Mouse (Mus musculus) megakaryocyte progenitor cell, adult 5-6 weeks (primary cell): ENCODE measurements around the gene Pabpc4. TPM values are rescaled to one million over a fixed set of nuclear protein-coding genes. Genes with fewer than 3 reads are reported as not detected.
"Not testable (repeated sequence)": the region's sequence is repeated elsewhere in the genome, so short reads cannot be mapped to it uniquely, and the experiment has no call there.

ENCODE experiments used
- ATAC-seq: replicated peaks from 2 replicates; pipeline ENCODE4 v1.8.0; 2016; ENCODE audit warnings: mild to moderate bottlenecking, moderate TSS enrichment, inconsistent platforms; ENCODE audit not compliant: poor library complexity
- total RNA-seq, 2 experiments: library from RNA; stranded (forward) in 1 of 2; stranded (reverse) in 1 of 2; fragments of 157-497, 149-512 nt in 1 of 2; fragments of 200-1000 nt in 1 of 2; gene quantifications; 2 replicates each; pipeline versions ENCODE4 v1.2.3 to v1.2.4; 2015 to 2017

The Pabpc4 gene
- total RNA-seq, 2 experiments from 2014 or later, result 118 to 168 TPM

DNA sequence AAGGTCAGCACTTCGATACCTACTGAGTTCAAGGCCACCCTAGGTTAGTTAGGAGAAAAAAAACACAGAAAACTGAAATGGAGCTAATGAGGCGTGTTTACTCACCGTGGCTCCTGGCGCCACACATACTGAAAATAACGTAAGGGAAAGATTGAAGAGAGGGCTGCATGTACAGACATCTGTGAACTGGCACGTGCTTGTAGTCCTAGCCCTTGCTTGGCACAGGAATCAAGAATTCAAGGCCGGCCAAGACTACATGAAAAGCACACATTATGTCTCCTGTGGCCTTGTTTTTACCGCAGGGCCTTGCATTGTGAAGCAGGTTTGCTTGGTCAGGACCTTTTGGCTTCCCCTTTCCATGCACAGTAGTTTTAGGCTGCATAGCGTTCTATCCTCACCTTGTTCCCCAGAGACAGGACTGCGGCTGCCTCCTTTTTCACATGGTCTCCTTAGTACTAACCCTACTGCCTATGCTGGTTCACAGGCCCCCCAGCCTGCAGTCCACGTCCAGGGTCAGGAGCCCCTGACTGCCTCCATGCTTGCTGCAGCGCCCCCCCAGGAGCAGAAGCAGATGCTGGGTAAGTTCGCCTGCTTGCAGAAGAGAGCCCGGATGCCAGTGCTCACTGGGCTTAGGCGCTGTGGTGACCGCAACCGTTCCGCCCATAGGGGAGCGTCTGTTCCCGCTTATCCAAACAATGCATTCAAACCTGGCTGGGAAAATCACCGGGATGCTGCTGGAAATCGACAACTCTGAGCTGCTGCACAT is 35.2 kb downstream of the Pabpc4 start:
- no peak for ATAC-seq

DNA sequence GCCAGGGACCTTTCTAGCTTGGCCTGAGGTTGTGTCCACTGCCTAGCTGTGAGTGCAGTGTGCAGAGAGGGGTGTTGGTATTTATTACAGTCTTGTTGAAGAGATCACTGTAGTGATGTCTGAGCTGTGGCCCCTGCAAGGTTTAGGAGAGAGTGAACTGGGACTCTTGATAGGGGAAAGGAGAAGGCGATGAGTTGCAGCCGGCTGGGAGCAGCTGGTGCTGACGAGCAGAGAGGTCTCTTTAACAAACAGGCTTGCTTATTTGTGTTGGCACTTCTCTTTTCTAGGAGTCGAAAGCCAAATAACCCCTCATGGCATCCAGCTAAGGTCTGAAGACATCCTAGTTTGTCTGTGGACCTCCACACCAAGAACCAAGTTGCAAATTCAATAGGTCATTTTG is 36.1 kb downstream of the Pabpc4 start:
- ATAC-seq, result no peak

DNA sequence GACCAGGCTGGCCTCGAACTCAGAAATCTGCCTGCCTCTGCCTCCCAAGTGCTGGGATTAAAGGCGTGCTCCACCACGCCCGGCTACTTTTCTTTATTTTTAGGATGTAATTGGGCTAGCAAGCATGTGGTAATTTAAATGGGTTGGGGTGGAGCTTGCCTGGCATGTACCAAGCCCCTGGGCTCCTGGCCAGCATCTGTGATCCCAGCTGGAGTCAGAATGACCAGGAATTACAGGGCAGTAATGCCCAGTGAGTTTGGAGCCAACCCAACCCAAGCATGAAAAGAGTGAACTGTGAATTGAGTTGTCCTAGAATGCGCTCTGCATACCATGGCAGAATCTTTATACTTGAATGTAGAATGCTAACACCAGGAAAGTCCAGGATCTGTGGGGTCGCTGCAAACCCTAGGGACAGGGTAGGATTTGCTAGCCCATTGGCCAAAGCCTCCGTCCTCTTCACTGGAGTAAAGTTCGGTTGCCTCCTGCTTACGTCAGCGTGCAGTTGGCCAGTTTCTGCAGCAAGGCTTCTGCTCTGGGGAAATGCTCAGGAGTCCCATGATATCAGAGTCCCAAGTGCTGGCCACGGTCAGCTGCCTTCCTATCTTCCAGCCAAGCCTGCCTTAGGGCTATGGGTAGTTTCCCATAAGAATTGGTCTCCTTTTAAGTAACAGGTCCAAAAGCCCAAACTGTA is 37.0 kb downstream of the Pabpc4 start:
- no peak for ATAC-seq

DNA sequence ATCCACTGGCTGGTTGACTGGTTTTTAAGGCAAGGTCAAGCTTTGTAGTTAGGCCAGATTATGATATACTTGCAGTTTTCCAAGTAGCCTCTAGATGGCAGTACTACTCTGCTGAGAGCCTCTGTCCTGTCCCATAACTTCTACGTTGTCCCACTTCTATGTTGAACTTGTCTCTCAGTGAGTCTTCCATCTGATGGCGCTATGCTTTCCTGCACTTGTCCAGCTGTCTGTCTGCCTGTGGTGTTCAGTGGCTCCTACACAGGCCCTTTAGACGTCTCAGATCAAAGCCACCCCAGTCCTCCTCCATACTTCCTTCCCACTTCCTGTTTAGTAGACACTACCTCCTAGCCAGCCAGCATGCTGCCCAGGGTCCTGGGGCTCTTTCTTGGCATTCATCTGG is 43.6 kb downstream of the Pabpc4 start:
- peak; percentile 81 for ATAC-seq

DNA sequence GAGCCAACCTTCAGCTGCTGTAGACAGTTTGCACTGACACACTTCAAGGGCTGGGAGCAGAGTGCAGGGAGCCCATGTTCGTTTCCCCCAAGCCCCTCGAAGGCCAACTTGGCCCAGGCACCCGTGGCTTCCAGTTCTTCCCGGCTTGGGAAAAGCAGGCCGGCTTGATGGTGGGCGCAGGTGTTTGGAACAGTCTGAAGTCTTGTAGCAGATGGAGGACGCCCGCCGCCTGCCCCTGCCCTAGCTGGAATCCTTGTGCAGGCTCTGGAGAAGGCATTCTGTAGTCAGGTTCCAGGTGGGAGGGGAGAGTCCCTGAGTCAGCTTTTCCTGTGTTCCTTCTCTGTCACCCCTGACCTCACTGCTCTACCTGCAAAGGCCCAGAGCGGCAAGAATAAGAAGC is 44.8 kb downstream of the Pabpc4 start:
- ATAC-seq, result no peak

DNA sequence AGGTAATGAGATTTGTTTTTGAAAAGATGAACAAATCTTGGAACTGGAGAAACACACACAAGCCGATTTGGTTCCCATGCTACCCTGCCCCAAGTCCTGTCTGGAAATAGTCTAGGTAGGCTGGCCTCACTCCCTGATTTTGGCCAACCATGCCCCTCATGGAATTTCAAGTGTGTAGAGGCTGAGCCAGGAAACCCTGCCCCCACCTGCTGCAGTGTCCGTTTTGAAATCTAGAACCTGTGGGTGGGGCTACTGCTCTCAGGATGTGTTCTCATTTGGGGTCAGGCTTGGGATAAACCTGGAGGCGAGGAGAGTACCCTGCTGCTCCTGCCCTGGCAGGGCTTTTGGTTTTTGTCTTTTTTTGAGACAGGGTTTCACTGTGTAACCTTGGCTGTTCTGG is 46.1 kb downstream of the Pabpc4 start:
- no peak for ATAC-seq

DNA sequence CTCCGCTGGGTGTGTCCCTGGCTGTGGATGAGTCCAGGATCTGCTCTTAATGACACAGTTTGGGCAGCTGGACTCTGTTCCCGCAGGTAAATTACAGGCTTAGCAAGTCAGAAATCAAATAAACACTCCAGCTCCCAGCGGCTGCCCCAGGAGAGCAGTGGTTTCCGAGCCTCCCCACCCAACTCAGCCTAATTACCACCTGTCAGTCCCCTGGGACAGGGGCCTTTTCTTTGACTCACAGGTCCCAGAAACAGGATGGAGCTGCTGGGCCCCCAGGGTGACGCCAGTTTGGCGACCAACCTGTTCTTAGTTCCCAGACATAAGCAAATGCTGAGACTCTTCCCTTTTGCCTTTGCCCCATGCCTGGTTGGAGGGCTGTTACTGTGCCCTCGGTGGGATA is 49.7 kb downstream of the Pabpc4 start:
- ATAC-seq, result no peak

DNA sequence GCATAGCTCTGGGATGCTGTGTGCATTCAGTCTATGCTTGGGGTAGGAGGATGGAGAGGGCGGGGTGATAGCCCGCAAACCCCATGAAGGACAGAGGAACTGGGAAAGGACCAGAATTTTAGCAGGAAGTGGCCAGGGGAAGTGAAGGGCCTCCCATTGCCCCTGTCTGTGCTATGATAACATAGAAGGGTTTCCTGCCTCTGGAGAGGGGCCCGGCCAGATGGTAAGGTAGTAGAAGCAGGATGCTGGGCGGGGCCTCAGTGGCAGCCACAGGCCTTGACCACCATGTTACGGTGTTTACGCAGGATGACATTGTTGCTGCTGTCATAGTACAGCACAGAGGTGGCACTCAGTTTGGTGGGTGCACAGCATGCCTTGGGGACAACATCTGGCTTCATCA is 50.9 kb downstream of the Pabpc4 start:
- ATAC-seq, result peak; percentile 83

DNA sequence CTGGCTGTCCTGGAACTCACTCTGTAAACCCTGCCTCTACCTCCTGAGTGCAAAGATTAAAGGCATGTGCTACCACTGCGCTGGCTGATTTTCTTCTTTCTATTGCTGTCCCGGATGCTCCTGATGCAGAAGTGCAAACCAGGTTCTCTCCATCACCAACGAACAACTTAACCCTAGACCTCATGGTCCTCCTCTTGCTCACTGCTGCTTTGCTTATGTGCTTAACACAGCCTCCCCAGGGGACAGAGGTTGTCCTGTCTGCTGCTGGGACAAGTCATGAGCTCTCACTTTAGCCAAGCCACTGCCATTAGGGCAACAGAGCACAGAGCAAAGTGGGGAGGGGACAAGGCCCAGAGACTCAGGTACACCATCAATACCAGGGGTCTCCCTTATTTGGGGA is 52.3 kb downstream of the Pabpc4 start:
- ATAC-seq, result no peak

DNA sequence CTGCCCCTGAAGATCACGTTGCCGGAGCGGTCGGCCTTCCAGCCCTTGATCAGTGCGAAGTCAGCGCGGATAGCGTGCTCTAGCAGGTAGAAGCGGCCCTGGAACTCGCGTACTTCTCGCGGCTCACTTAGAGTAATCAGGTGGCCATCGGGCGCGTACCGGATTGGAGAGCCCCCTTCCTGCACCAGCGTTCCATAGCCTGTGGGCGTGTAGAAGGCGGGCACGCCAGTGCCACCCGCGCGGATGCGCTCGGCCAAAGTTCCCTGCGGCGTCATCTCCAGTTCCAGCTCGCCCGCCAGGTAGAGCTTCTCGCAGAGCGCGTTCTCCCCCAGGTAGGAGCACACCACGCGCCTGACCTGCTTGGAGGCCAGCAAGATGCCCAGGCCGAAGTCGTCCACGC is 60.8 kb downstream of the Pabpc4 start:
- peak; percentile 38 for ATAC-seq

DNA sequence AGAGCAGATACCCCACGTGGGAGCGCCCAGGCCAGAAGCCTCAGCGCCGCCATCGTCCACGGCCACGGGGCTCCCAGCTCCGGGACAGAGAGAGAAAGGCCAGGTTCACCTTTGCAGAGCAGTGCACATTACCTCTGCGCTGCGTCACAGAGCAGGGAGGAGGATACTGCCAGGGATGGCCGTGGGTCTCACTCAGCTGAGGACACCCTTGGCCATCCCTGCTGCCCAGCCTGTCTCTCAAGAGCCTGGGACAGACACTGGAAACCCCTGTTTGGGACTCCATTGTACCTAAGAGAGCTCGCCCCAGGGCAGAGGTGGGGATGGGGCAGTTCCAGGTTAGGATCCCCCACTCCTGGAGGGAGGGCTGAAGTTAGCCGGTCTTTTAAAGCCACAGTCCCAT is 61.4 kb downstream of the Pabpc4 start, which contains the start of gene Oxct2a:
TSS of gene Oxct2a (minus strand) at position 101 of the 400 bp plus-strand sequence.
- ATAC-seq, result 0 out of 2 replicates have a peak, but pooled peaks have one; percentile 7

DNA sequence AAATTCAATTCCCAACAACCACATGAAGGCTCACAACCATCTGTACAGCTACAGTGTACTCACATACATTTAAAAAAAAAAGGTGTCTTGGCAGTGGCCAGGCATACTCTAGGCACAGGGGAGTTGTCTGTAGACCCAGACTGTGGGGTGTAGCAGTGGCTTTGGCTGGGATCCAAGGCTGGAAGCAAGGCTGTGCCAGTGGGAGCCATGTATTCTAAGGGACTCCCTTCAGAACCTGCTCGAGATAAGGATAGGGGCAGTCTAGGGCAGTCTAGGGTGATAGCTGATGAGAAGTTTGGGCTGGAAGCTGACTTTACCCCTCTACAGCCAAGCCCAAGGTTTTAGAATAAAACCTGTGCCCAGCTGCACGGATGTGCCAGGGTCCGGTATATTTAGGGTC is 63.9 kb downstream of the Pabpc4 start:
- ATAC-seq, result no peak

DNA sequence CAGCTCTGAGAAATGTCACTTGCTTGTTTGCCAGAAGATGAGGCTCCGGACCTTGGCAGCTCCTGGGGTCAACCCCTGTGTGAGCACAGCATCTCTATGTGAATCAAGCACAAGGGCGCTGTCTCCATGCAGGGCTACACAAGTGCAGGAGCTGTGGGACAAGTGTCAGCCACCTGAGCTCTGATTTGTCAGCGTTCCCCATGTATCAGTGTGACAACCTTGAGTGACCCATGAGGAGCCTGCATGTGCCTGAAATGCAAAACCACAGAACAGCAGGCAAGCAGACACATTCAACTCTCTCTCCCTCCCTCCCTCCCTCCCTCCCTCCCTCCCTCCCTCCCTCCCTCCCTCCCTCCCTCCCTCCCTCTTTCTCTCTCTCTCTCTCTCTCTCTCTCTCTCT is 65.5 kb downstream of the Pabpc4 start:
- no peak for ATAC-seq

DNA sequence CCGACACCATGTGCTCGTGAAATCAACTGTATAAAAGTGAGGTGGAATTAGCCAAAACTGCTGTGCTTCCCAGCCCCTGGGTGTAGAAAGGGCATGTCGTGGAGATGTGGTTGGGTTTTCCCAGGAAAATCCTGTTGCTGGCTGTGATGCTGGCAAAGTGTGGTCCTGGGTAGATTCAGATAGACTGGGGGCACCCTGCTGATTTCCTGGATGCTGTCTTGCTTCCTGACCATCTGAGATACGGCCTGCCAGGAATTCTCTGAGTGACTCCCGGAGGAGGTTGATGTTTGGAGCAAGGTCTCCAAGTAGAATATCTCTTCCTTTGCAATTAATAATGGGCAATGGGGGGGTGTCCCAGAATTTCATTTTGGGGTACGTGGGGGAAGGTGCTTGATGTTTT is 66.8 kb downstream of the Pabpc4 start:
- no peak for ATAC-seq

DNA sequence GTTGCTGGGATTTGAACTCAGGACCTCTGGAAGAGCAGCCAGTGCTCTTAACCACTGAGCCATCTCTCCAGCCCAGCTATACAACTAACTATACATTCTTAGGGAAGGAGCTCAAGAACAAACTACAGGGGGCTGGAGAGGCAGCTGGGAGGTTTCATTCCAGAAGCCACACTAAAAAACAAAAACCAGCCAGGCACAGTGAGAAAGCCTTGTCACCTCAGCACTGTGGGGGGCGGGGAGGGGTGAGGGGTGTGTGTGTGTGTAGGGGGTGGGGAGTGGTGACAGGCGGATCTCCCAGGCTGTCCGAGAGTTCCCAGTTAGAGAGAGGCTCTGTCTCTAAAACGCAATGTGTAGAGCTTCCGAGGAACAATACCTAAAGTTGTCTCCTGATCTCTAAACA is 69.2 kb downstream of the Pabpc4 start:
- ATAC-seq, result no peak

DNA sequence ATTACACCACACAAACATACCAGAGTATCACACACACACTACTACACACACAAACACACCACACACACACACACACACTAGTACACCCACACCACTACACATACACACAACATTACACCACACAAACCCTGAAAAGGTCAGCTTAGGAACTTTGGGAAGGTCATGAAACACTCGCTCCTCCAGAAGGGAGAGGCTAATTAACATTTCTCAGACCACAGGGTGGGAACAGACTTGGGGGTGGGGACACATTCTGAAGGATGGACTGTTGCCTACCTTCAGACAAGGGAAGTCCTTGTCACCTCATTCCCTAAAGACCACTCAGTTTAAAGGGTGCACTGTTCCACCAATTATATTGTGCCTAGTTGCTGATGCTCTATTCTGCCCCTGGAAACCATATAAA is 69.8 kb downstream of the Pabpc4 start:
- ATAC-seq, result not testable (repeated sequence)

DNA sequence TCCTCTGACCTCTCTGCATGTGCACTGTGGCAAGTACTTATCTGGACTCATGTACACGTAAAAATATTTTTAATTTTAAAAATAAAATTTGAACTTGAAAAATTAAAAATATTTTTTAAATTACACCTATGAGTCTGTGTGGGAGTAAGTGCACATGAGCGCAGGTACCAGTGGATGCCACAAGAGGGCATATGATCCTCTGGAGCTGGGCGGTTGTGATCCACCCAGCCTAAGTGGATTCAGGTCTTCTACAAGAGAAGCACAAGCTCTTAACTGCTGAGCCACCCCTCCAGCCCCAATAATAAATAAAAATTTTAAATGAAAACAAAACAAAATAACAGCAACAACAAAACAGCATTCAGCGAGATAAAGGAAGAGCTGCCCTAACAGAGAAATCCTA is 71.0 kb downstream of the Pabpc4 start:
- no peak for ATAC-seq

DNA sequence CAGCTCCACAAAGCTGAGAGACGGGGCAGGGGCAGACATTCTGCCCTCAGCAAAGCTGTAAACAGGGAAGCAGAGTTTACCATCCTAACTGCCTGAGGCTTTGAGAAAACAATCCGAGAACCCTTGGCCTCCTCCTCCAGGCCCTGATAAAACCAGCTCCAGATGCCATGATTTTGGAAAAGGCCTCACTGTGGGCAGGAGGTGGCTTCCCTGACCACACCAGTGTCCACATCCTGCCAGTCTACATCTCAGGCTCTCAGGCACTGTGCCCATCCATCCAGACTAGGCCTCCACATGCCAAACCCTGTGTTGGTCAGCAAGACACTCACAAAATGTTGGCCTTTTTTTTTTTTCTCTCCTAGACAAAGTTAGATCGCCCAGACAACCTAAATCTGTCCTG is 72.0 kb downstream of the Pabpc4 start:
- no peak for ATAC-seq

DNA sequence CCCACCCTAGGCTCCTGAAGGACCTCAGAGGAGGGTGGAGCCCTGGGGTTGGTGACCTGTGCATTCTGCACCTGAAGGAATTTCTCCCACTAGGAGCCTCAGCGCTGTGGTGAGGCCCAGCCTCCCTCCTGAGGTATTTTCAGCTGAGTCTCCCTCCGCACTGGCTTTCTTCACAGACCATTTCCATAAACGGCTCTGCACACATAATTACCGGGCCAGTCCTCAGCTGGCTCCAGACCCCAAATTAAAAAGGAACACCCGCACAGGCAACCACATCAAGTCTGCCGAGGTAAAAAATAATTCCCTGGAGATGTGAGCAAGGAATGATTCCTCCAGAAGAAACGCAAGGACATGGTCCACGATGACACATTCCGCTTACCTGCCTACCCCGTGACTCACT is 73.1 kb downstream of the Pabpc4 start:
- not testable (repeated sequence) for ATAC-seq

DNA sequence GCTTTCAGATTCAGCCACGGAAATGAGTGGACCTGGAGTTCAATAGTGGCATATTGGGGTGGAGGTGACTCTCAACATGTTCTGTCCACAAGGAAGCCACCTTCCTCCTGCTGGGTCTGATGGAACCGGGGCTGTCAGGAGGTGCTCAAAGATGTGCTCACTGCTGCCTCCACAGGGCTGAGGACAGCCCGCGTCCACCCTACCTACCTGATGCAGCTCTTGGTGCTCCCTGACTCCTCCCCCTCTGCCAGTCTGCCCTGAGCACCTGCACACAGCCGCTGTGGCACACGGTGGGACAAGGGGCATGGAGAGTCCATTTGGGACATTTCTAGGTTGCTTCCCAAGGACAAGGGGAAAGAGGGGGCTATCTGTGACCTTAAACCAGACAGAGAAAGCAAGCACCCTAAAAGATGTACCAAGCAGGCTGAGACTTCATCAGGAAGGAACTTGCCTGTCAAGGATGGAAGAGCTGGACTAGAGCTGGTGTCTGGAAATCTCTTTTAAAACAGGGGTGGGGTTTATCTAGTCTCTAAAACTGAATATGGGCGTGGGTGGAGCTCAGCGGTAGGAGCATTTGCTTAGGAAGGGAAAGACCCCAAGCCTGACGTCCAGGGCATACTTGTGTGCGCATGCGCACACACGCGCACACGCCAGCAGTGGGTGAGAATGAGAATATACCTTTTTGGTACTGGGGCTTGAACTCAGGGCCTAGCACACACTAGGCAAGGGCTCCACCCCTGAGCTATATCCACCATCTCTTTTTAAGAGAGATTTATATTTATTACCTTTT is 73.8 kb downstream of the Pabpc4 start:
- ATAC-seq, result peak; percentile 43; the same call in 1 of the 2 replicates

DNA sequence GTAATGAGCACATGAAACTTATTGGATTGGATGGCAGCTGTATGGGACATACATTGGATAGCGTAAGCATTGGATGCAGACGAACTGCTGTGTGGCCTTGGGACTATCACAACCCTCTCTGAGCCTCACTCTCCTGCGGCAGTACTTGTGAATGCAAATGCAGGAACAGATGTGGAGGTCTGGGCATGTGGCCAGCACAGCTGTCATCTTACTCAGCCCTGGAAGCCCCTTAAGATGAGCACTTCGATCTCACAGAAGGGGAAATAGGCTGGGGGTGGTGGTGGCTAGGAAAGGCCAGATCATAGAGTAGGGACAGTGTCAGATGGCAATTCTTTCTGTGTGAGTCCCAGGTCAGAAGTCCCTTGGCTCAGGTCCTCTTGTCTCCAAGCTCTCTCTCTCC is 75.5 kb downstream of the Pabpc4 start:
- ATAC-seq, result no peak

DNA sequence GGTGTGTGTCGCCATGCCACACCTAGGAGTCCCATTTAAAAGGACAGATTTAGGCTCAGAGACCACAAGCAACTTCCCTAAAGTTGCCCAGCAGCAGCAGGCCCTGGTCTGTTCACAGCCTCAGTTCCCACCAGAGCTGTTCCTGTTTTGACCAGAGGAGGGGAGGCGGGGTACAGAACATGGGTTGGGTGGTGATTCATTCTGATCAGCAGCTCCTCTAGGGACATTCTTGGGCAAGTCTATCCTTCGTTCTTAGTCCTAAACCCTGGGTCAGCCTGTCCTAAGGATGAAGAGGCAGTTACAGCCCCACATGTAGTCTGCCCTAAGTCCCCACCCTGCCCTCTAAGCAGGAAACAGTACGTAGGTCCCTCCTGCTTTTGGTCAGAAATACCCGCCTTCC is 78.1 kb downstream of the Pabpc4 start:
- ATAC-seq, result no peak
